In genomic region chr9:107960928-107961327, GRCm38 (mm10) we compare ENCODE assay signal across 12 mouse cellular contexts. TPM values are rescaled to one million over a fixed set of nuclear protein-coding genes. Genes with fewer than 3 reads are reported as not detected.
A peak's percentile ranks its signal among the peaks of the same experiment; 100 is the strongest.
DNase-seq lines count a peak whose midpoint lies in the region; ATAC-seq lines count a peak whose summit lies in the region.
"Had no signal": no experiment of that assay in that cellular context is flagged by ENCODE, and none has a peak within 500 bp of the region (broad histone marks: within the 10 kb centered on the region; RNA-seq: fewer than 3 reads in every experiment).

No protein-coding gene starts in this region.

- peak; percentile 39 for DNase-seq in embryonic facial prominence, embryonic 11.5 days (ENCODE audit: low spot score)
- DNase-seq in embryonic facial prominence, embryonic 10.5 days (ENCODE audit: low spot score) = no peak
- no peak for DNase-seq in midbrain, embryonic 10.5 days (ENCODE audit: low spot score)
- no peak for DNase-seq in forebrain, embryonic 14.5 days (ENCODE audit: low spot score)
- DNase-seq in left cerebral cortex, adult 18-20 months (ENCODE audit: low spot score in 2 of 2) = no peak
- DNase-seq: adrenal gland, postnatal 10 days; cerebellum, adult 11-12 months; kidney, adult 2 months had no signal

- no peaks in the 10 kb centered on the region for H3K4me1 ChIP-seq in embryonic facial prominence, embryonic 11.5 days (ENCODE audit: control insufficient read depth, insufficient read depth, low read length)
- 0 out of 2 replicates have a peak, but pooled peaks cover 4% of the 10 kb centered on the region for H3K4me1 ChIP-seq in embryonic facial prominence, embryonic 10.5 days
- H3K4me1 ChIP-seq in midbrain, embryonic 13.5 days (replicated peaks) = peaks cover 26% of the 10 kb centered on the region
- H3K4me1 ChIP-seq in midbrain, embryonic 10.5 days = peaks cover 41% of the 10 kb centered on the region
- H3K4me1 ChIP-seq in forebrain, embryonic 14.5 days (ENCODE audit: control insufficient read depth, insufficient read depth, low read length) = peaks cover 3% of the 10 kb centered on the region; the same call in 1 of the 2 replicates
- peaks cover 4% of the 10 kb centered on the region; the same call in 1 of the 2 replicates for H3K4me1 ChIP-seq in neural tube, embryonic 14.5 days (ENCODE audit: control insufficient read depth, insufficient read depth, low read length)

- no peaks in the 10 kb centered on the region for H3K27me3 ChIP-seq in embryonic facial prominence, embryonic 11.5 days (ENCODE audit: control insufficient read depth, insufficient read depth, low read length)
- no peaks in the 10 kb centered on the region for H3K27me3 ChIP-seq in embryonic facial prominence, embryonic 10.5 days (replicated peaks; ENCODE audit: low read depth, poor library complexity, severe bottlenecking)
- H3K27me3 ChIP-seq in midbrain, embryonic 13.5 days = no peaks in the 10 kb centered on the region
- no peaks in the 10 kb centered on the region for H3K27me3 ChIP-seq in midbrain, embryonic 10.5 days (ENCODE audit: low read depth, poor library complexity, severe bottlenecking)
- H3K27me3 ChIP-seq in forebrain, embryonic 14.5 days (replicated peaks; ENCODE audit: control insufficient read depth, insufficient read depth, low read length) = no peaks in the 10 kb centered on the region
- H3K27me3 ChIP-seq in neural tube, embryonic 14.5 days (ENCODE audit: control insufficient read depth, insufficient read depth, low read length) = no peaks in the 10 kb centered on the region

- no peaks in the 10 kb centered on the region for H3K9me3 ChIP-seq in embryonic facial prominence, embryonic 11.5 days (replicated peaks; ENCODE audit: control insufficient read depth, low read length)
- no peaks in the 10 kb centered on the region for H3K9me3 ChIP-seq in embryonic facial prominence, embryonic 10.5 days
- no peaks in the 10 kb centered on the region for H3K9me3 ChIP-seq in midbrain, embryonic 13.5 days
- no peaks in the 10 kb centered on the region for H3K9me3 ChIP-seq in midbrain, embryonic 10.5 days (replicated peaks)
- H3K9me3 ChIP-seq in forebrain, embryonic 14.5 days (replicated peaks; ENCODE audit: control insufficient read depth, low read length) = no peaks in the 10 kb centered on the region
- no peaks in the 10 kb centered on the region for H3K9me3 ChIP-seq in neural tube, embryonic 14.5 days (ENCODE audit: control insufficient read depth, low read length)
- H3K9me3 ChIP-seq: heart, embryonic 10.5 days had no signal

- 83% methylated on average over 4 of the region's 4 CpGs for WGBS in embryonic facial prominence, embryonic 11.5 days
- WGBS in embryonic facial prominence, embryonic 10.5 days = 77% methylated on average over 4 of the region's 4 CpGs
- WGBS in midbrain, embryonic 13.5 days = 70% methylated on average over 4 of the region's 4 CpGs
- WGBS in midbrain, embryonic 10.5 days = 81% methylated on average over 4 of the region's 4 CpGs
- WGBS in forebrain, embryonic 14.5 days = 80% methylated on average over 4 of the region's 4 CpGs
- 82% methylated on average over 4 of the region's 4 CpGs for WGBS in neural tube, embryonic 14.5 days

- H3K27ac ChIP-seq in embryonic facial prominence, embryonic 11.5 days (replicated peaks; ENCODE audit: low read depth, low read length) = no peak overlapping the region
- H3K27ac ChIP-seq in embryonic facial prominence, embryonic 10.5 days (replicated peaks) = no peak overlapping the region
- H3K27ac ChIP-seq in midbrain, embryonic 13.5 days = peak overlapping the region; percentile 83
- H3K27ac ChIP-seq in midbrain, embryonic 10.5 days (replicated peaks) = no peak overlapping the region
- peak overlapping the region; percentile 59; the same call in 1 of the 2 replicates for H3K27ac ChIP-seq in forebrain, embryonic 14.5 days (ENCODE audit: low read depth, low read length)
- peak overlapping the region; percentile 45; the same call in 1 of the 2 replicates for H3K27ac ChIP-seq in neural tube, embryonic 14.5 days (ENCODE audit: low read depth, low read length)

- H3K4me2 ChIP-seq in embryonic facial prominence, embryonic 11.5 days (ENCODE audit: low read depth, low read length) = no peak overlapping the region
- H3K4me2 ChIP-seq in midbrain, embryonic 13.5 days (replicated peaks) = peak overlapping the region; percentile 36
- no peak overlapping the region; the same call in 1 of the 2 replicates for H3K4me2 ChIP-seq in forebrain, embryonic 14.5 days (ENCODE audit: low read length)
- H3K4me2 ChIP-seq in neural tube, embryonic 14.5 days (ENCODE audit: low read depth, low read length) = no peak overlapping the region

- no peak for ATAC-seq in embryonic facial prominence, embryonic 11.5 days (replicated peaks; ENCODE audit: insufficient number of reproducible peaks, low FRiP score, low TSS enrichment, low read depth)
- no peak for ATAC-seq in midbrain, embryonic 13.5 days
- ATAC-seq in forebrain, embryonic 14.5 days = no peak
- no peak for ATAC-seq in neural tube, embryonic 14.5 days (ENCODE audit: low read depth)
- ATAC-seq in megakaryocyte-erythroid progenitor cell, adult 5-6 weeks (replicated peaks; ENCODE audit: low FRiP score, low TSS enrichment, poor library complexity, severe bottlenecking) = no peak

- H3K9ac ChIP-seq in embryonic facial prominence, embryonic 11.5 days (replicated peaks; ENCODE audit: low read length) = no peak overlapping the region
- H3K9ac ChIP-seq in midbrain, embryonic 13.5 days (replicated peaks) = peak overlapping the region; percentile 24; the same call in 1 of the 2 replicates
- no peak overlapping the region for H3K9ac ChIP-seq in forebrain, embryonic 14.5 days (ENCODE audit: low read length)
- H3K9ac ChIP-seq in neural tube, embryonic 14.5 days (replicated peaks; ENCODE audit: low read depth, low read length) = no peak overlapping the region

- H3K36me3 ChIP-seq in embryonic facial prominence, embryonic 11.5 days (replicated peaks; ENCODE audit: control insufficient read depth, insufficient read depth, low read depth, low read length) = peaks cover 2% of the 10 kb centered on the region
- peaks cover 100% of the 10 kb centered on the region for H3K36me3 ChIP-seq in embryonic facial prominence, embryonic 10.5 days (replicated peaks)
- H3K36me3 ChIP-seq in midbrain, embryonic 13.5 days = peaks cover 11% of the 10 kb centered on the region; the same call in 1 of the 2 replicates
- H3K36me3 ChIP-seq in midbrain, embryonic 10.5 days = peaks cover 99% of the 10 kb centered on the region
- H3K36me3 ChIP-seq in forebrain, embryonic 14.5 days (ENCODE audit: control insufficient read depth, insufficient read depth, low read length) = peaks cover 39% of the 10 kb centered on the region
- no peaks in the 10 kb centered on the region for H3K36me3 ChIP-seq in neural tube, embryonic 14.5 days (ENCODE audit: control insufficient read depth, insufficient read depth, low read length)

- H3K4me3 ChIP-seq in embryonic facial prominence, embryonic 11.5 days (ENCODE audit: low read depth, low read length) = no peak overlapping the region
- no peak overlapping the region for H3K4me3 ChIP-seq in embryonic facial prominence, embryonic 10.5 days
- no peak overlapping the region for H3K4me3 ChIP-seq in midbrain, embryonic 13.5 days (replicated peaks)
- no peak overlapping the region for H3K4me3 ChIP-seq in midbrain, embryonic 10.5 days
- H3K4me3 ChIP-seq in forebrain, embryonic 14.5 days (ENCODE audit: low read depth, low read length) = no peak overlapping the region
- H3K4me3 ChIP-seq in neural tube, embryonic 14.5 days (ENCODE audit: low read depth, low read length) = no peak overlapping the region
- H3K4me3 ChIP-seq: heart, embryonic 10.5 days had no signal

RNA-seq across cellular contexts. Expression of gene Traip, which starts 11.0 kb away (rescaled TPM):
- 34.2 and 34.8 TPM in 2 replicates for polyA plus RNA-seq in embryonic facial prominence, embryonic 11.5 days (2014; fragmentation: Nextera tagmentation; extraction: Ambion mirVana)
- polyA plus RNA-seq in embryonic facial prominence, embryonic 10.5 days (2016; fragmentation: Nextera tagmentation; extraction: Ambion mirVana) = 38.8 and 41.5 TPM in 2 replicates
- 15.0 and 15.1 TPM in 2 replicates for polyA plus RNA-seq in midbrain, embryonic 13.5 days (2015; fragmentation: Nextera tagmentation; extraction: Ambion mirVana)
- 35.8 and 41.7 TPM in 2 replicates for polyA plus RNA-seq in midbrain, embryonic 10.5 days (2016; fragmentation: Nextera tagmentation; extraction: Ambion mirVana)
- 17.1 and 20.5 TPM in 2 replicates for polyA plus RNA-seq in forebrain, embryonic 14.5 days (2014; fragmentation: Nextera tagmentation; extraction: Ambion mirVana)
- polyA plus RNA-seq in neural tube, embryonic 14.5 days (2014; fragmentation: Nextera tagmentation; extraction: Ambion mirVana) = 5.1 and 5.7 TPM in 2 replicates
- 1 to 10 TPM; 7.5 to 9.1 TPM for total RNA-seq in left cerebral cortex, adult 18-20 months (2021)
- total RNA-seq in megakaryocyte-erythroid progenitor cell, adult 5-6 weeks (2014; fragmentation: Nextera tagmentation) = 22.4 and 31.0 TPM in 2 replicates
- total RNA-seq in megakaryocyte-erythroid progenitor cell, adult 5-6 weeks (2017) = 17.2 and 18.4 TPM in 2 replicates

RNA-seq across cellular contexts. Expression of gene Uba7, which starts 14.4 kb away (rescaled TPM):
- polyA plus RNA-seq in embryonic facial prominence, embryonic 11.5 days (2014; fragmentation: Nextera tagmentation; extraction: Ambion mirVana) = 12.2 and 13.2 TPM in 2 replicates
- 10.3 and 11.9 TPM in 2 replicates for polyA plus RNA-seq in embryonic facial prominence, embryonic 10.5 days (2016; fragmentation: Nextera tagmentation; extraction: Ambion mirVana)
- polyA plus RNA-seq in midbrain, embryonic 13.5 days (2015; fragmentation: Nextera tagmentation; extraction: Ambion mirVana) = 3.5 and 4.7 TPM in 2 replicates
- 6.5 and 8.1 TPM in 2 replicates for polyA plus RNA-seq in midbrain, embryonic 10.5 days (2016; fragmentation: Nextera tagmentation; extraction: Ambion mirVana)
- 3.1 and 4.7 TPM in 2 replicates for polyA plus RNA-seq in forebrain, embryonic 14.5 days (2014; fragmentation: Nextera tagmentation; extraction: Ambion mirVana)
- 2.0 and 8.2 TPM in 2 replicates for polyA plus RNA-seq in neural tube, embryonic 14.5 days (2014; fragmentation: Nextera tagmentation; extraction: Ambion mirVana)
- total RNA-seq in left cerebral cortex, adult 18-20 months (2021) = 1 to 10 TPM; 4.3 to 5.0 TPM
- total RNA-seq in megakaryocyte-erythroid progenitor cell, adult 5-6 weeks (2014; fragmentation: Nextera tagmentation) = 111 and 114 TPM in 2 replicates
- total RNA-seq in megakaryocyte-erythroid progenitor cell, adult 5-6 weeks (2017) = 17.7 and 30.3 TPM in 2 replicates

RNA-seq across cellular contexts. Expression of gene Gm20661, which starts 21.9 kb away (rescaled TPM):
- polyA plus RNA-seq in embryonic facial prominence, embryonic 11.5 days (2014; fragmentation: Nextera tagmentation; extraction: Ambion mirVana) = 4.0 and 4.5 TPM in 2 replicates
- 2.9 and 4.4 TPM in 2 replicates for polyA plus RNA-seq in embryonic facial prominence, embryonic 10.5 days (2016; fragmentation: Nextera tagmentation; extraction: Ambion mirVana)
- 0.66 and 1.3 TPM in 2 replicates for polyA plus RNA-seq in midbrain, embryonic 13.5 days (2015; fragmentation: Nextera tagmentation; extraction: Ambion mirVana)
- polyA plus RNA-seq in midbrain, embryonic 10.5 days (2016; fragmentation: Nextera tagmentation; extraction: Ambion mirVana) = 0.83 and 1.2 TPM in 2 replicates
- polyA plus RNA-seq in forebrain, embryonic 14.5 days (2014; fragmentation: Nextera tagmentation; extraction: Ambion mirVana) = 0.56 and 0.83 TPM in 2 replicates
- 0.58 and 1.8 TPM in 2 replicates for polyA plus RNA-seq in neural tube, embryonic 14.5 days (2014; fragmentation: Nextera tagmentation; extraction: Ambion mirVana)
- under 1 TPM in 1 of 2 experiments, not detected in 1; 0.40 TPM for total RNA-seq in left cerebral cortex, adult 18-20 months (2021)
- not detected in 2 replicates for total RNA-seq in megakaryocyte-erythroid progenitor cell, adult 5-6 weeks (2014; fragmentation: Nextera tagmentation)
- 0.42 TPM in 1 of 2 replicates, not detected in the other for total RNA-seq in megakaryocyte-erythroid progenitor cell, adult 5-6 weeks (2017)

RNA-seq across cellular contexts. Expression of gene Inka1, which starts 24.8 kb away (rescaled TPM):
- 101 and 108 TPM in 2 replicates for polyA plus RNA-seq in embryonic facial prominence, embryonic 11.5 days (2014; fragmentation: Nextera tagmentation; extraction: Ambion mirVana)
- 99.3 and 112 TPM in 2 replicates for polyA plus RNA-seq in embryonic facial prominence, embryonic 10.5 days (2016; fragmentation: Nextera tagmentation; extraction: Ambion mirVana)
- polyA plus RNA-seq in midbrain, embryonic 13.5 days (2015; fragmentation: Nextera tagmentation; extraction: Ambion mirVana) = 13.2 and 13.5 TPM in 2 replicates
- 29.7 and 32.1 TPM in 2 replicates for polyA plus RNA-seq in midbrain, embryonic 10.5 days (2016; fragmentation: Nextera tagmentation; extraction: Ambion mirVana)
- 14.2 and 16.2 TPM in 2 replicates for polyA plus RNA-seq in forebrain, embryonic 14.5 days (2014; fragmentation: Nextera tagmentation; extraction: Ambion mirVana)
- polyA plus RNA-seq in neural tube, embryonic 14.5 days (2014; fragmentation: Nextera tagmentation; extraction: Ambion mirVana) = 10.4 and 19.5 TPM in 2 replicates
- 1 to 10 TPM; 4.0 to 4.5 TPM for total RNA-seq in left cerebral cortex, adult 18-20 months (2021)
- total RNA-seq in megakaryocyte-erythroid progenitor cell, adult 5-6 weeks (2014; fragmentation: Nextera tagmentation) = 23.1 and 29.7 TPM in 2 replicates
- total RNA-seq in megakaryocyte-erythroid progenitor cell, adult 5-6 weeks (2017) = 28.6 and 47.3 TPM in 2 replicates

RNA-seq across cellular contexts. Expression of gene Camkv, which starts 25.5 kb away (rescaled TPM):
- 3.5 and 4.3 TPM in 2 replicates for polyA plus RNA-seq in embryonic facial prominence, embryonic 11.5 days (2014; fragmentation: Nextera tagmentation; extraction: Ambion mirVana)
- polyA plus RNA-seq in embryonic facial prominence, embryonic 10.5 days (2016; fragmentation: Nextera tagmentation; extraction: Ambion mirVana) = 7.6 and 7.9 TPM in 2 replicates
- 18.9 and 19.9 TPM in 2 replicates for polyA plus RNA-seq in midbrain, embryonic 13.5 days (2015; fragmentation: Nextera tagmentation; extraction: Ambion mirVana)
- 20.9 and 23.0 TPM in 2 replicates for polyA plus RNA-seq in midbrain, embryonic 10.5 days (2016; fragmentation: Nextera tagmentation; extraction: Ambion mirVana)
- 25.1 and 40.8 TPM in 2 replicates for polyA plus RNA-seq in forebrain, embryonic 14.5 days (2014; fragmentation: Nextera tagmentation; extraction: Ambion mirVana)
- polyA plus RNA-seq in neural tube, embryonic 14.5 days (2014; fragmentation: Nextera tagmentation; extraction: Ambion mirVana) = 12.5 and 20.1 TPM in 2 replicates
- total RNA-seq in left cerebral cortex, adult 18-20 months (2021) = 100 to 1,000 TPM; 322 to 377 TPM
- 0.22 TPM in 1 of 2 replicates, not detected in the other for total RNA-seq in megakaryocyte-erythroid progenitor cell, adult 5-6 weeks (2014; fragmentation: Nextera tagmentation)
- not detected in 2 replicates for total RNA-seq in megakaryocyte-erythroid progenitor cell, adult 5-6 weeks (2017)
- polyA plus RNA-seq: kidney, adult 2 months had no signal

Comparison
In these comparisons a context has a peak if more than half of its experiments do, and no peak if none do; other contexts are left out.
1. H3K27ac ChIP-seq: peak in midbrain, embryonic 13.5 days (single experiment), forebrain, embryonic 14.5 days (single experiment) and neural tube, embryonic 14.5 days (single experiment); none in embryonic facial prominence, embryonic 11.5 days (single experiment), embryonic facial prominence, embryonic 10.5 days (single experiment) and midbrain, embryonic 10.5 days (single experiment).